Mouse (Mus musculus): ENCODE data around the gene Mvb12a.
A peak's percentile ranks its signal among the peaks of the same experiment; 100 is the strongest.

The Mvb12a gene

DNA sequence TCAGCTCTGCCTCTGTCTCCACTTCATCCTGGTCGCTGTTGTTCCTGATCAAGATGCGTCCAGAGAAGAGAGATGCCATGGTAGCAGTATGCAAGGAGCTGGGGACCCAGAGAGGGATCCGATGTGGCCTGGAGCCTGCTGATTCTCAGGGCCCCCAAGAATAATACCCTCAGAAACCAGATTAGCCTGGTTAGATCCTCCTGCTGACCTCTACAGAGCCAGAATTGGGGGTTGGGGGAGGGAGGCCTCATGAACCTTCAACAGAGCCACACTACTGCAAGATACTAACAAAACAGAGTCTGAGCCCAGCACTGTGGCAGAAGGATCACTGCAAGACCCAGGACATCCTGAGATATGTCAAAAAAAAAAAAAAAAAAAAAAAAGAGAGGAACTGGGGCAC is 23.8 kb downstream of the Mvb12a start, which contains the start of gene Nxnl1:
Gene Nxnl1 (minus strand): TSS at position 101 of the 400 bp plus-strand sequence.
- DNase-seq (ENCODE audit: low read depth): no peak

DNA sequence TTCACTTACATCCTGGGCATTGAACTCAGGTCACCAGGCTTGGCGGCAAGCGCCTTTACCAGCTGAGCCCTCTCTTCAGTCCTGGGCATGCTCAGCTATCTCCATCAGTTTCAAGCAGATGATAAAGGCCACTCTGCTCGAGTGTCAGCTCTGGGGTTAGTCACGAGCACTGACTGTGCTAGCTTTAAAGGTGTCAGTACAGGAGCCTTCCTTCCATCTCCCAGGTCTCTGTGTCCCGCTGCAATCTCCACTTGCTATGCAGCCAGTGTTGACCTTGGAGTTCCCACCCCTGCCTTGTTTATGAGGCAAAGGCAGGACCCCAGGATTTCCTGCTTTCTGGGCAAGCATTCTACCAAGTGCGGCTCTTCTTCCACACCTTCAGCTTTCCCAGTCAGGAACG is 24.9 kb downstream of the Mvb12a start:
- DNase-seq (ENCODE audit: low read depth): no peak

DNA sequence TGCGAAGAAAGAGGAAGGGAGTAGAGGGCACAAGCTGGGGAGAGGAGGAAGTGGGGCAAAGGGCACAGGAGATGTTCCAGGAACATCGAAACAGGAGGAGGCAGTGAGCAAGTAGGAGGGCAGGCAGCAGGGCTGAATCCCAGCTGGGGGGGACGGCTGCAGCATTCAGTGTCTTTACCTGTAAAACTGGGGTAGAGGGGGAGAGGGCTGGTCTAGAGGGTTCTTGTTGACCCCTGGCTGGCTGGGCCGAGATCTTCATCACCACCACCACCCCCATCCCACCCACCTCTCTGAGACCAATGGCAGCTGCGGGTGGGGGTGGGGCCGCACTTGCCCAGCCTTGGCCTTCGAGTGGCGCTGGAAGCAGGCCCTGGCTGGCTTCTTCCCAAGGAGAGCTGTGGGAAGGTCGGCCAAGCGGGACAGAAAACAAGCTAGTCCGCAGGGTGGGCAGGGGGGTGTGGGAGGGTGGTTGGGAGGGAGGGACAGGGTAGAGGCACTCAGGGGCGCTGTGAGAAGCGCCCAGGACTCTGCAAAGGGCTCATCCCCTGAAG is 25.7 kb downstream of the Mvb12a start, which contains the start of gene Slc27a1:
Gene Slc27a1 (plus strand): TSS at position 496 of the 551 bp plus-strand sequence.
- DNase-seq (ENCODE audit: low read depth): no peak

DNA sequence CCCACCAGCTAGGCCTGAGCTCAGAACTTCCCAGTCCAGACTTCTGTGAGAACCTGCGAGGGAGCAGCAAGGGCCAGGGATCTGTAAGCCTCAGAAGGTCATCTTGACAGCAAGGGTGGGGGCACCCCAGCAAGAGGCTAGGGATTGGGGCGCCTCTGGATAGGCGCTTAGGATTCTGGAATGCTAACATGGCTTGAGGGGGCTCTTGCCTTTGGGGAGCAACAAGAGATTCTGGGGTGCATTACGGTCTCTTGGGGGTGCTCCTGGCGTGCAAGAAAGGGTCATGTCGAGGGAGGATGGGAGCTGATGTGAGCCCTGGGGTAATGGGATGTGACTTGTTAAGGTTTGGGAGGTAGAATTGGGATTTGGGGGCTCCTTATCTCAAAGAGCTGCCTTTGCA is 26.2 kb downstream of the Mvb12a start:
- no peak for DNase-seq (ENCODE audit: low read depth)

DNA sequence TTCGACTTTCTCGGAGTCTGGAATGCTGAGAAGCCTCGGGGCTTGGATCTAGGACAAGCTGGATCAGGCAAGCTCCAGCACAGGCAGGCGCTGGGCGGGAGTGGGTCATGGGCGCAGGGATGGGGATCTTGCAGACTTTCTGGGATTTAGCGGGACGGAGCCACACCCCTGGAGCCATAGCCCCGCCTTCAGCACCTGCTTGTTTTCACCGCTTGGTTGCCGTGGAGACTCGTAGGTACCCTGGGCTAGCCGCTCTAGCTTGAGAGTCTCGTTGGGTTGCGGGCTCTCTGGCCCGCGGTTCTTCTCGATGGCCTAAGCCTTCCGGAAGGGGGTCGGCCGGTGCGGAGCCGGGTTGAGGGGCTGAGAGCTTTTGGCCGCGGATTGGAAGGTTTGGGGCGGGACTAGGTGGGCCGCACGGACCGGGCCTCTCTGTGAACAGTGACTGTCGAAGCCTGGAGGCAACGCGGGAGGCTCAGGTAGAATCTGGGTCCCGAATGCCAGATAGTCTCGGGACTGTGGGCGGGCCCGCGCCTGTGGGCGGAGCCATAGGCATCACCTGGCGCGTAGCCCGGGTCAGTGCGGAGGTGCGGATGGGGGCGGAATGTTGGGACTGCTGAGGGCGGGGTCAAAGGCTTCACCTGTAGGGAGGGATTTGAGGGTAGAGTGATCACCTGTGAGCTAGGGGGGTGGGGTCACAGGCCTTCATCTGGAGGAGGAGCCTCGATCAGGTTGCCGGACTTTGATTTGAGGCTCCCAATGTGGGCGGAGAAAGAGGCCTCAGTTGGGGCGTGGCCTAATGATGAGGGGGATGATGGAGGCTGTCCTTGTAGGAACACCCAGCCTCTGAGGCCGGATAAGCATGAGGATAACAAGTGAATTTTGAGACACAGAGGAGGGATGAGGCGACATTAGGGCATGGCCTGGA is 26.9 kb downstream of the Mvb12a start:
- no peak for DNase-seq (ENCODE audit: low read depth)

DNA sequence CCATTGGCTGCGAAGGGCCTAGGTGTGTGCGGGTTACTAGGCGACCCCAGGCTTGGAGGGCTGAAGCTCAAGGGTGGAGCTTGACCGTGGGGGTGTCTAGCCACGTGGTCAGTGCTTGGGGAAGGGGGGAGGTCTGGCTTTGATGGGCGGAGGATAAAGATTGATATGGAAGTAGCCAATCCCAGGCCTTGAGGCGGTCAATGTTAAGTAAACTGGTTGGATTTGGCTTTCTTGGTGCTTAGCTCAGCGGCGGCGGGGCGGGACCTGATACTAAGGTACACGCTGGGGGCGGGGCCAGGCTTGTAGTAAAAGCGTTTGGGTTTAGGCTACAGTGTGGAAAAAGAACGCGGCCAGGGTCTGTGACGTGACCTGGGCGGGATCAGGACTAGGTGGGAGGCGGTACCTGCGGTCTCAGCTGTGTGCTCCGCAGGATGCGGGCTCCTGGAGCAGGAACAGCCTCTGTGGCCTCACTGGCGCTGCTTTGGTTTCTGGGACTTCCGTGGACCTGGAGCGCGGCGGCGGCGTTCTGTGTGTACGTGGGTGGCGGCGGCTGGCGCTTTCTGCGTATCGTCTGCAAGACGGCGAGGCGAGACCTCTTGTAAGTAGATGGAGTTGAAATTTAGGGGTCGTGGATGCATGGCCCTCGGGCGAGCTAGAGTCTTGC is 27.7 kb downstream of the Mvb12a start:
- peak; percentile 91 for DNase-seq (ENCODE audit: low read depth)

DNA sequence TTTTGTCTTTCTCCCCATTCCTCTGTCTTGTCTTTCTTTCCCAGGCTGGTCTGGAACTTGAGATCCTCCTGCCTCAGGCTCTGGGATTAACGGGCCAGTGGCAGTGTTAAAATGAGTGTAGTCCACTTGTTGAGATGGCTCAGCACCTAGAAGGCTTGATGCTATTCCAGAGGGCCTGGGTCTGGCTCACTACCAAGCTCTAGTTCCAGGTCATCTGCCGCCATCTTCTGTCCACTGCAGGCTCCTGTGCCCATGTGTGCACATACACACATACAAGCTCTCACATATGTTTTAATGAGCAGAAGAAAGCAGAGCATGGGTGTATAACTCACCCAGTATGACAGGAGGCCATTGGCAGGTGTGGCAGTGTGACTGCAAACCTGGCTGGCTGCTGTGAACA is 29.4 kb downstream of the Mvb12a start:
- DNase-seq (ENCODE audit: low read depth): no peak

DNA sequence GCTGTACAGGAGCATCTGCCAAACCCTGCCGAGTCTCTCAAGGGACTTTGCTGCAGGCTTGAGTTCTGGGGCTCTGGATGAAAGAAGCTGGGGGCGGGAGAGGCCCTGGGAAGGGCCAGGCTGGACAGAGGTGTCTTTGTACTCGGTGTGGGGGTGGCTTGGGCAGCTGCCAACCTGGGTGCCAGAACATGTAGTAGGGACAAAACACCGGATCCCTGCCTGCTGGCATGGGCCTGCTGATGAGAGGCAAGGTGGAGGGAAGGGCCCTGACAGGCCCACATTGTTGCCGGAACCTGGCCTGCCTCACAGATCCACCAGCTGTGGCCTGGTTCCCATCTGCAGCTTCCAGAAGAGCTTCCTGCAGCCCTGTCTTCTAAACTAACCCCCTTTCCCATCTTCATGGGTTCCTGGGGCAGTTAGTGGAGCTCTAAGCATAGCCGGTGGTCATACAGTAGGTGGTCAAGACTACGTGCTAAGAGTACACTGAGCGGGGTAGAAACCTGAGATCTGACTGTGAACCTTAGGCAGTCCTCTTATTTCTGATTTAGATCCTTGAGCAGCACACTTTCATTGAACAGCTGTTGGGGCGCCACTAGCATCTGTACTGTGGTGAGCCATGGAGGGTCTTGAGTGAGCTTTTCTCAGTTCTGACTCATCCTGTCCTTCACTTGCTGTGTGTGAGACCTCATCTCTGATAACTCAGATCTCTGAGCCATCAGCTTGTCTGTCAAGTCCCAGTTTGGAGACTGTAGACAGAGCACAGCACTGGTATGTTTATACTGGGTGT is 30.3 kb downstream of the Mvb12a start:
- peak; percentile 70 for DNase-seq (ENCODE audit: low read depth)

DNA sequence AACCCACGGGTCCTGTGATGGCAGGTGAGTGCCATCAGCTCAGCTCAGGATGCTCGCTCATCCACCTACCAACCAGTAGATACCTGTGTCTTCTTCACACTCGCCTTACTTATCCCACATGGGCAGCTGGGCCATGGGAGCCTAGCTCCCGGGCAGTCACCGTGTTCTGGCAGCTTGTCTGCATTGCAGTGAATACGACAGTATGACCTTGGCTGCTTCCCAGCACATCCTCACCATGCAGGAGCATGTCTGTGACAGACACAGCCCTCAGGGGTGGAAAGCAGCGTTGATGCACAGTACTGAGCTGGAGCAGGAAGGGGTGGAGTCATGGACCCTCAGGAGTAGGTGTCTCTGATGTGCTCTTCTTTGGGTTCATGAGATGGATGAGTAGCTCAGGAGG is 31.7 kb downstream of the Mvb12a start:
- DNase-seq (ENCODE audit: low read depth): no peak

DNA sequence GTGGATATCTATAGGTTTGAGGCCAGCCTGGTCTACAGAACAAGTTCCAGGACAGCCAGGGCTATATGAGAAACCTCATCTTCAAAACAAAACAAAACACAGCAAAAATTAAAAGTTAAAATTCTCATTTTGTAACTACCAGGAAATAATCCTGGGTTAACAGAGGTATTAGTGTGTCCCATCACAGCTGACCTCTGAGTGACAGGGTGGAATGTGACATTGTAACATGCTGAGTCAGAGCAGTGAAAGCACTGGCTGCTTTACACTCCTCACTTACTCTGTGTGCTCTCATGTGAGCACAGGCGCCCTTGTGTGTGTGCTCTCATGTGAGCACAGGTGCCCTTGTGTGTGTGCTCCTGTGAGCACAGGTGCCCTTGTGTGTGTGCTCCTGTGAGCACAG is 32.3 kb downstream of the Mvb12a start:
- DNase-seq (ENCODE audit: low read depth): no peak

DNA sequence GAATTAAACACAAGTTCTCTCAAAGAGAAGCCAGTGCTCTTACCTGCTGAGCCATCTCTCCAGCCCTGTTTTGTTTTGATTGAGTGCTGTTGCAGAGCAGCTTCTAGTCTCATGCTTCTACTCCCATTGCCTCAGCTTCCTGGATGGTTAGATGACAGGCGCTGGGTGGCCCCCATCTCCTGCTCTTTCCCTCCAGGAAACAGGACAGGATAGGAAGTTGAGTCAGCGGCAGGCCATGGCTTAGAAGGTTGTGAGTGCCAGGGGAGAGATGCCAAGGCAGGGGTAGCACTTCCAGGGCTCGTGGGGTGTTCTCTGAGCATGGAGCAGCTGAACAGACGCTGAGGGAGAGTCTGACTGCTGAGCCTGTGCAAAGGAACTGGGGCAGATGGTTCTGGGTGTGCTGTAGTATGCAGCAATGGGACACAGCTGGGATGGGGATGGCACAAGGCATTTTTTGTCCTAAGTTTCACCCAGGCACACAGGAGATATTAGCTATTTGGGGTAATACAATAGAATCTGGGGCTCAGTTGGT is 35.2 kb downstream of the Mvb12a start:
- DNase-seq (ENCODE audit: low read depth): no peak

DNA sequence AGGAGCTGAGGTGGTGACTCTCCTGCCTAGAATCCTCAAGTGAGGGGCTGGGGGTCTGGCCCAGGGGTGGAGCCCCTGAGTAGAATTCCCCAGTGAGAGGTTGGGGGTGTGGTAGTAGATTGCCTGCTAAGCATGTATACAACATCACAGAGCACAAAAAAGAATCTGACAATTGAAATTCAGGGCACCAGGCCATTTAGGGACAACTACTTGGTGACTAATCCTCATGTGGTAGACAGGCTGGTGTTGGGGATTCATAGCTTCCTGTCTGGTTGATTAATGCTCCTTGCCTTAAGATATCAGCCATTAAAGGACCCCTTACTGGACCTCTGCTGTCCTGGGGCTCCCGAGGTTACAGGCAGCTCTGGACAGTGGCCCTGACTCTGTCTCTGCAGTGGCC is 36.3 kb downstream of the Mvb12a start:
- no peak for DNase-seq (ENCODE audit: low read depth)

DNA sequence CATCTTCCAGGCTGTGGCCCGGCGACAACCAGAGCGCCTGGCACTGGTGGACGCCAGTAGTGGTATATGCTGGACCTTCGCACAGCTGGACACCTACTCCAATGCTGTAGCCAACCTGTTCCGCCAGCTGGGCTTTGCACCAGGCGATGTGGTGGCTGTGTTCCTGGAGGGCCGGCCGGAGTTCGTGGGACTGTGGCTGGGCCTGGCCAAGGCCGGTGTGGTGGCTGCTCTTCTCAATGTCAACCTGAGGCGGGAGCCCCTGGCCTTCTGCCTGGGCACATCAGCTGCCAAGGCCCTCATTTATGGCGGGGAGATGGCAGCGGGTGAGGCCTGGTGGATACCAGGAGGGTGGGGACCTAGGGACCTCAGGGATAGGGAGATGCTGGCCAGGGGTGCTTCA is 36.8 kb downstream of the Mvb12a start:
- DNase-seq (ENCODE audit: low read depth): no peak

DNA sequence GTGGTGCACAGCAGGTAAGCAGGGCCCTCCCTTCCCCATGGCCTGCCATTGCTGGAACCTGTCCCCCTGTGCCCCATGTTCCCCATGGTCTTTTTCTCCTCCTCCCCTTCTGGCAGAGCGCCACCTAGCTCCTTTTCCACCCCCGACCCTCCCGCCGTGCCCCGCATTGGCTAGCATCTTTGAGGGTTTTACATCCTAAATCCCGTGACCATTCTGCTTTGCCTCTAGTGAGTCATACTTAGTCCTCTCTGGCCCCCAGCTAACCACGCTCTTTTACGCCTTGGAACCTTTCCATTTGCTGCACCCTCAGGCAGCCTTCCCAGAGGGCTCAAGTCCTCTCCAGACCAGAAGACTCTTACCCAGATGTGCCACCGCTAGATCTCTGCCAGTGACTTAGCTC is 37.5 kb downstream of the Mvb12a start:
- peak; percentile 49 for DNase-seq (ENCODE audit: low read depth)

DNA sequence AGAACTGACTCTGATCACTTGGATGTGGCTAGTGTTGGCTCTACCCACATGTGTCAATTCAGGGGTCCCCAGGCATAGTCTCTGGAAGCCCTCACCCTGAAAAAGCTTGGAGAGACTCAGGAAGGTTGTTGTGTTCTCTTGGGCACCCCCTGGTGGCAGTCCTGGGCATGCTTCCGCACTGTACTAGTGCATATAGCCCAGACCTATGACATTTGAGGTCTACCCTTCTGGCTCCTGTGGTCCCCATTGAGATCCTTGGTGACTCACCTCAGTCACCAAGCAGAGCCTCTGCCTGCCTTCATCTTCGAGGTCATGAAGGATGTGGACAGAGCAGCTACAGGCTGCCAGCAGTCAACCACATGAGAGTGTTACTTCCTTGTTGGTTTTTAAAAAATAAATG is 44.2 kb downstream of the Mvb12a start:
- no peak for DNase-seq (ENCODE audit: low read depth)

DNA sequence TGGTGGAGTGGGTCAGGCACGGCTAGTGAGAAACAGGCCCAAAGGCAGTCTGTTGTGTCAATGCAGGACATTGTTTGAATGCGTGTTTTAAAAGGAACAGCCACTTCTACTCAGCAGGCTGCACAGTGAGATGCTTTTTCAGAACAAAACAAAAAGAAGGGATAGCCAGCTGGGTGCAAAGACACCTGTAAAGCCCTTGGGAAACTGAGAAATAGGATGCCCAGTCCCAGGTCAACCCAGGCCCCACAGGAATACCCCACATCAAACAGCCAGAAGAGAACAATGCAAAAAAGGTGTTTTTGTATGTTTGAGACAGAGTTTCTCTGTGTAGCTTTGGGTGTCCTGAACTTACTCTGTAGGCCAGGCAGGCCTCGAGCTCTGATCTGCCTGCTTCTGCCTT is 46.0 kb downstream of the Mvb12a start:
- DNase-seq (ENCODE audit: low read depth): no peak

DNA sequence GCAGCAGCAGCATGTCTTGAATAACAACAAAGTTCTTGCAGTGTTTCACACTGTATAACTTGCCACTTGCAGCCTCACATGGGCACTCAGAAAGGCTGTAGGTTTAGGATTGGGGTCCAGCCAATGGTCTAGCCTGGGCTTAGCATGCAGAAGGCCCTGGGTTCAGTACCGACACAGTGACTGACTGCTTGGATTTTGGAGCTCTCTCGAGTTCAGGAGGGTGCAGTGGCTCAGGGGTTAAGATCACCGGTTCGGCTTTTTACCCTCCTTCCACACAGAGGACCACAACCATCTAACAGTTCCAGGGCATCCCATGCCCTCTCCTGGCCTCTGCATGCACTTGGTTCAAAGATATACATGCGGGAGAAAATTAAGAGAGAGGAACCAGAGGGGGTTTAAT is 48.3 kb downstream of the Mvb12a start:
- no peak for DNase-seq (ENCODE audit: low read depth)

DNA sequence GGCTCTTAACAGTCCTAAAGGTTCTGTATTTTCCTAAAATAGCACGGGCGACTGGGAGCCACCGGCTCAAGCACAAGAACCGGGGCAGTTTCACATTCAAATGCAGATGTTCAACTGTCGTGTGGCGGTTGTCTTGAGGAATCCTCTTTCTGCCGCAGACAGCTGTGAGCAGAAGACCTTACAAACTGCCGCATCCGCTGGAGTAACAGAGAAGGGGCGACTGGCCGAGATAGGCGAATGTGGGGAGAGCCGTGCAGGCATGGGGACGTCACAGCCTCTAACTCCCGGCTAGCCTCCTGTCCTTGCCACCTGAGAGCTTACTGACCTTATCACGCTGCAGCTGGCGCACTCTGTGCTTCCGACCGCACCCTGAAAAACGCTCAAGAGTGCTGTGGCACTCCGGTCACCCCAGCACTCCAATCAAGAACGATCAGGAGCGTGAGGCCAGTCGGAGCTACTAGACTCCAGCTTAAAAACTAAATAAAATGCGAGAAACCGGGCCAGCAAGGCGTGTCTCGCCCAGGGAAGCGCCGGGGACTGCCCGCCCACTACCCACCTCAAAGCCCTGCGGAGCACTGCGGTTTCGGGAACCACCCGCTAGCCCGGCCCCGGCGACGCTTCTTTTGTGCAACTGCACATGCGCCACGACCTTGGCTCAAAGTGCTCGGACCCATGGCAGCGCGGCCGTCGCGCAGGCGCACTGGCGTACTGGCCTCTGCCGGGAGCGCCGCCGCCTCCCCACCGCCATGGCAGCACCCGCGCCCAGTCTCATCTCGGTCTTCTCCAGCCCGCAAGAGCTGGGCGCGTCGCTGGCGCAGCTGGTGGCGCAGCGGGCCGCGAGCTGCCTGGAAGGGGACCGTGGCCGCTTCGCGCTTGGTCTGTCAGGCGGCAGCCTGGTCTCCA is 49.0 kb downstream of the Mvb12a start, which contains the start of gene Pgls:
Gene Pgls (plus strand): TSS at position 706 of the 903 bp plus-strand sequence.
- peak; percentile 73 for DNase-seq (ENCODE audit: low read depth)

DNA sequence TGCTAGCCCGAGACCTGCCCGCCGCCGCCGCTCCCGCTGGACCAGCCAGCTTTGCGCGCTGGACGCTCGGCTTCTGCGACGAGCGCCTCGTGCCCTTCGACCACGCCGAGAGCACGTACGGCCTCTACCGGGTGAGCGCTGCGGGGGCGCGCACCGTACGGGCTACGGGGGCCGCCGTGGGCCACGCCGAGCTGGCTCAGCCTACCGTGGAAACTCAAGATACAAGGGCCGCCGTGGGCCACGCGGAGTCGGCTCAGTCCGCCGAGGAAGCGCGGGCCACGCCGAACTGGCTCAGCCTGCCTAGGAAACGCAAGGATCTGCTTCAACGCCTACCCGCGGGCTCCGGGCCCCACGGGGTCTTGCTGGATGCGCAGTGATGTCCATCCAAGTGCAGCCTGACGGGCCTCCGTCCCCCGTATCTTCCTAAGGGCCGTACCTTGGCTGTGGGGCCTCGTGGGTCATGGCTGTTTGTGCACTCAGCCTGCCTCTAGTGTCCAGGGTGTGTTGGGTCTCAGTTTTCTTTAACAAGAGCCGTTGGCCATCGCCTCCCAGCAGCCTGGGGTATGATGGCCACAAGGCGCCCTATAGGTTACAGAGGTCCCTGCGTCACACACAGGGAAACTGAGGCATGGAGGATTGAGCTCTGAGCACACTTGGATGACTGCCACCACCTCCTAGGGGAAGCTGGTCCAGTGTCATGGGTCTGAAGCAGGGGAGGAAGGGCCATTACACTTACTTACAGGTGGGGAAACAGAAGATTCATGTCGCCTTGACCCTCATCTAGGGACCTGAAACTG is 49.9 kb downstream of the Mvb12a start:
- no peak for DNase-seq (ENCODE audit: low read depth)

All from fibroblast of lung, adult 2 months (primary cell).